In the genomic region with DNA sequence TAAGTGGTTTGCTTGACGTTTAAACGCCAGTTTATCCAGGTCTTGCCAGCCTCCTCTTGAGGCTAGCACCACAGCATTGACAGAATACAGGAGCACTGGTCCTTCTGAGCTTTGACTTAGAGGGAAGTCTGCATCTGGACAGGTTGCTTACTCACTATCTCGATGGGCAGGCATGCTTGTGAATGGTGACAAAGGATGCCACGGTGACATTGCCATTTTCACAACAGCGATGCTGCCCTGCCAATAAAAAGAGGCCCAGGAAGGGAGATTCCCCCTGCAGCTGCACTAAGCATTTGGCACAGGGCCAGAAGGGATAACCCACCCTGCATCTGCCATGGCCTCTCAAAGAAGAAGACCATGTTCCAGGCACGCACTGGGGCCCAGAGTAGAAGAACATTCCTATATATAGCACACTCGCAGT, we compare ENCODE assay signal across 15 mouse cellular contexts. TPM values are rescaled to one million over a fixed set of nuclear protein-coding genes. Genes with fewer than 3 reads are reported as not detected.
A peak's percentile ranks its signal among the peaks of the same experiment; 100 is the strongest.
DNase-seq lines count a peak whose midpoint lies in the region; ATAC-seq lines count a peak whose summit lies in the region.
"Had no signal": no experiment of that assay in that cellular context is flagged by ENCODE, and none has a peak within 500 bp of the region (broad histone marks: within the 10 kb centered on the region; RNA-seq: fewer than 3 reads in every experiment).

No protein-coding gene starts in this region.

- peak overlapping the region; percentile 25; the same call in 1 of the 2 replicates for H3K27ac ChIP-seq in heart, embryonic 13.5 days (replicated peaks)
- H3K27ac ChIP-seq in kidney, embryonic 15.5 days = no peak overlapping the region
- H3K27ac ChIP-seq: embryonic facial prominence, embryonic 12.5 days; liver, embryonic 13.5 days had no signal

- H3K9ac ChIP-seq in heart, embryonic 13.5 days = no peak overlapping the region
- no peak overlapping the region for H3K9ac ChIP-seq in kidney, embryonic 15.5 days
- H3K9ac ChIP-seq: embryonic facial prominence, embryonic 12.5 days; liver, embryonic 13.5 days had no signal

- DNase-seq in embryo, embryonic 11 days = peak; percentile 22
- DNase-seq in embryo, embryonic 10.5 days (ENCODE audit: low spot score) = no peak
- DNase-seq in heart, adult 11 months = no peak
- peak; percentile 3 for DNase-seq in 416B (ENCODE audit: low read depth)
- peak; percentile 52 for DNase-seq in heart, postnatal 4 days
- DNase-seq in right cerebral cortex, postnatal 4 days = no peak
- DNase-seq: adrenal gland, postnatal 36 days; cerebellum, adult 11-12 months; kidney, postnatal 25 days; liver, embryonic 13.5 days; lung, postnatal 4 days had no signal

- no peaks in the 10 kb centered on the region for H3K36me3 ChIP-seq in heart, embryonic 13.5 days
- H3K36me3 ChIP-seq in kidney, embryonic 15.5 days = no peaks in the 10 kb centered on the region
- H3K36me3 ChIP-seq: embryonic facial prominence, embryonic 12.5 days; liver, embryonic 13.5 days had no signal

- 0 out of 2 replicates have a peak, but pooled peaks cover 7% of the 10 kb centered on the region for H3K9me3 ChIP-seq in heart, embryonic 13.5 days
- H3K9me3 ChIP-seq in kidney, embryonic 15.5 days (replicated peaks) = no peaks in the 10 kb centered on the region
- H3K9me3 ChIP-seq: embryonic facial prominence, embryonic 12.5 days; liver, embryonic 13.5 days had no signal

- H3K4me3 ChIP-seq in heart, embryonic 13.5 days = no peak overlapping the region
- no peak overlapping the region for H3K4me3 ChIP-seq in kidney, embryonic 15.5 days (replicated peaks)
- H3K4me3 ChIP-seq: embryonic facial prominence, embryonic 12.5 days; liver, embryonic 13.5 days had no signal

- WGBS in heart, embryonic 13.5 days = 29% methylated on average over 7 of the region's 7 CpGs
- WGBS in kidney, embryonic 15.5 days = 59% methylated on average over 7 of the region's 7 CpGs

- no peaks in the 10 kb centered on the region for H3K27me3 ChIP-seq in heart, embryonic 13.5 days (replicated peaks)
- no peaks in the 10 kb centered on the region for H3K27me3 ChIP-seq in kidney, embryonic 15.5 days
- H3K27me3 ChIP-seq: embryonic facial prominence, embryonic 12.5 days; liver, embryonic 13.5 days had no signal

- H3K4me2 ChIP-seq in heart, embryonic 13.5 days = peak overlapping the region; percentile 25
- H3K4me2 ChIP-seq in kidney, embryonic 15.5 days = no peak overlapping the region
- H3K4me2 ChIP-seq: embryonic facial prominence, embryonic 12.5 days; liver, embryonic 13.5 days had no signal

- no peak for ATAC-seq in heart, embryonic 13.5 days (ENCODE audit: extremely low read depth, insufficient number of reproducible peaks, low FRiP score, low TSS enrichment)
- ATAC-seq in kidney, embryonic 15.5 days (replicated peaks; ENCODE audit: low FRiP score) = no peak
- ATAC-seq: hindbrain, embryonic 16.5 days had no signal

- H3K4me1 ChIP-seq in heart, embryonic 13.5 days = peaks cover 29% of the 10 kb centered on the region
- no peaks in the 10 kb centered on the region for H3K4me1 ChIP-seq in kidney, embryonic 15.5 days
- H3K4me1 ChIP-seq: embryonic facial prominence, embryonic 12.5 days; liver, embryonic 13.5 days had no signal

RNA-seq across cellular contexts. Expression of gene Mbnl2, which starts 43.4 kb away (rescaled TPM):
- polyA plus RNA-seq in heart, embryonic 13.5 days (2015; fragmentation: Nextera tagmentation; extraction: Ambion mirVana) = 88.9 and 92.5 TPM in 2 replicates
- total RNA-seq in heart, postnatal 4 days (2021) = 100 to 1,000 TPM; 193 TPM
- 91.4 and 91.7 TPM in 2 replicates for polyA plus RNA-seq in kidney, embryonic 15.5 days (2015; fragmentation: Nextera tagmentation; extraction: Ambion mirVana)

Comparison
In these comparisons a context has a peak if more than half of its experiments do, and no peak if none do; other contexts are left out.
1. DNase-seq: peak in embryo, embryonic 11 days (single experiment), 416B (single experiment) and heart, postnatal 4 days (single experiment); none in embryo, embryonic 10.5 days (single experiment), heart, adult 11 months (single experiment) and right cerebral cortex, postnatal 4 days (single experiment).